18 mouse cellular contexts compared by ENCODE assay signal in the genomic region with DNA sequence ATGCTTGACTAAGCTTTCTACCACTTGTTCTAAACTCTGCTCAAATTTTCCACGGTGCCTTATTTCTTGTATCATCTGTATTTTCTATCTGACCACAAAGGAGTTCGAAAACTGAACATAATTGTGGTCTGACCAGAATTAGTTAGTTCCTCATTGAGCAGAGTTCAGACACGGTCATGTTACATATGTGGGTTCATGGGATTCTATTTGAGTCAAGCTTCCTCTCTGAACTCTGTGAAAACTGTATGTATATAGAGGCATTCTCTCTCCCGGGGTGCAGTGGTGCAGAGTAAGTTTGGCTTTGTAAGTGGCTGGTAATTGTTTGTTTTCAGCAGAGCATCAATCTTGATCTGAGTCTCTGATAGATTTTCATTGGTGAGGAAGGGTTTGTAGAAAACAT.
A peak's percentile ranks its signal among the peaks of the same experiment; 100 is the strongest.
DNase-seq lines count a peak whose midpoint lies in the region; ATAC-seq lines count a peak whose summit lies in the region.
"Had no signal": no experiment of that assay in that cellular context is flagged by ENCODE, and none has a peak within 500 bp of the region (broad histone marks: within the 10 kb centered on the region; RNA-seq: fewer than 3 reads in every experiment).

No protein-coding gene starts in this region.

- H3K9me3 ChIP-seq in forebrain, embryonic 10.5 days = no peaks in the 10 kb centered on the region
- no peaks in the 10 kb centered on the region for H3K9me3 ChIP-seq in forebrain, embryonic 12.5 days
- H3K9me3 ChIP-seq: embryonic facial prominence, embryonic 12.5 days; hindbrain, embryonic 15.5 days had no signal

- H3K27me3 ChIP-seq in forebrain, embryonic 10.5 days (ENCODE audit: poor library complexity, severe bottlenecking) = no peaks in the 10 kb centered on the region
- no peaks in the 10 kb centered on the region for H3K27me3 ChIP-seq in forebrain, embryonic 12.5 days
- H3K27me3 ChIP-seq: embryonic facial prominence, embryonic 12.5 days; heart, embryonic 12.5 days; hindbrain, embryonic 15.5 days had no signal

- no peak overlapping the region for H3K4me2 ChIP-seq in forebrain, embryonic 12.5 days
- H3K4me2 ChIP-seq: embryonic facial prominence, embryonic 12.5 days; heart, embryonic 12.5 days; hindbrain, embryonic 15.5 days had no signal

- no peak for ATAC-seq in forebrain, embryonic 12.5 days (ENCODE audit: low FRiP score)
- ATAC-seq in granulocyte monocyte progenitor cell, adult 5-6 weeks (replicated peaks; ENCODE audit: poor library complexity, severe bottlenecking) = peak; percentile 99
- no peak for ATAC-seq in megakaryocyte-erythroid progenitor cell, adult 5-6 weeks (replicated peaks; ENCODE audit: low FRiP score, low TSS enrichment, poor library complexity, severe bottlenecking)
- ATAC-seq: forebrain, embryonic 14.5 days; intestine, embryonic 16.5 days had no signal

- no peak overlapping the region for H3K4me3 ChIP-seq in forebrain, embryonic 10.5 days
- H3K4me3 ChIP-seq in forebrain, embryonic 12.5 days (replicated peaks) = no peak overlapping the region
- H3K4me3 ChIP-seq: embryonic facial prominence, embryonic 12.5 days; heart, embryonic 12.5 days; hindbrain, embryonic 15.5 days had no signal

- H3K9ac ChIP-seq in forebrain, embryonic 12.5 days = no peak overlapping the region
- H3K9ac ChIP-seq: embryonic facial prominence, embryonic 12.5 days; heart, embryonic 12.5 days; hindbrain, embryonic 15.5 days had no signal

- WGBS in forebrain, embryonic 10.5 days = 73% methylated on average over 4 of the region's 4 CpGs
- 52% methylated on average over 4 of the region's 4 CpGs for WGBS in forebrain, embryonic 12.5 days

- H3K27ac ChIP-seq in forebrain, embryonic 10.5 days = 0 out of 2 replicates have a peak overlapping the region, but pooled peaks have one; percentile 35
- H3K27ac ChIP-seq in forebrain, embryonic 12.5 days = no peak overlapping the region
- H3K27ac ChIP-seq: embryonic facial prominence, embryonic 12.5 days; hindbrain, embryonic 15.5 days had no signal

- no peak for DNase-seq in forebrain, embryonic 10.5 days (ENCODE audit: extremely low spot score, low spot score)
- DNase-seq in A20 (ENCODE audit: low read depth, low spot score) = peak; percentile 10
- DNase-seq in frontal cortex, postnatal 14 days (ENCODE audit: low spot score in 2 of 2) = no peak
- DNase-seq in right cerebral cortex, postnatal 25 days = no peak
- DNase-seq: adrenal gland, postnatal 10 days; cerebellum, adult 18-20 months; cerebellum, adult 9-11 months; embryo, embryonic 11 days; gastrocnemius, postnatal 10 days had no signal

- no peaks in the 10 kb centered on the region for H3K36me3 ChIP-seq in forebrain, embryonic 10.5 days (replicated peaks)
- no peaks in the 10 kb centered on the region for H3K36me3 ChIP-seq in forebrain, embryonic 12.5 days (replicated peaks)
- H3K36me3 ChIP-seq: embryonic facial prominence, embryonic 12.5 days; G1E; heart, embryonic 12.5 days; hindbrain, embryonic 15.5 days had no signal

- peaks cover 11% of the 10 kb centered on the region for H3K4me1 ChIP-seq in forebrain, embryonic 10.5 days
- H3K4me1 ChIP-seq in forebrain, embryonic 12.5 days = peaks cover 6% of the 10 kb centered on the region; the same call in 1 of the 2 replicates
- H3K4me1 ChIP-seq: embryonic facial prominence, embryonic 12.5 days; heart, embryonic 12.5 days; hindbrain, embryonic 15.5 days had no signal
